Mouse (Mus musculus): Measurements from ENCODE around the gene Ibsp. TPM values are rescaled to one million over a fixed set of nuclear protein-coding genes. Genes with fewer than 3 reads are reported as not detected.

The Ibsp gene
- 1.3 and 8.5 TPM in 2 replicates for total RNA-seq (2015; ENCODE audit: low replicate concordance)
- total RNA-seq (2017; ENCODE audit: low replicate concordance), result 3.0 and 3.5 TPM in 2 replicates

- no peak for ATAC-seq (replicated peaks; ENCODE audit: low FRiP score, poor library complexity, severe bottlenecking)
Measured at GRCm38 (mm10) chr5:104298994-104299393, at the start of gene Ibsp. Gene Ibsp, plus strand, starts transcription at chr5:104299171.

DNA sequence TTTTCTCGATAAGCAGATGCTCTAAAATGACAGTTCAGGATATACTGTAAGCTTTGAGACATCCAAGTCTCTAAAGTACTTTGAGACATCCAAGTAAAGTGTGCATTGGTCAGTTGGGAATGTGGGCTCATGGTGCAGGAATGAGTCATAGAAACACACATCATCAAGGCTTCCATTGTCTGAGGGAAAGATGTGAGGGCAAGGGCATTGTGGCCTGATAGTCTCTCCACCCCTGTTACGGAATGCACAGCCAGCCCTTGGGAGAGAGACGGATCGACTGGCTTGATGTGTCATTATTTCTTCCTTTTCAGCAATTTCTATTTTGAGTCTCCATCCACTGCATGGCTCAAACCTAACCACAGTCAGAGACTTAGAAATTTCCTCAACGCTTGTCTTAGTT is 47.2 kb upstream of the Ibsp start:
- ATAC-seq (replicated peaks; ENCODE audit: low FRiP score, poor library complexity, severe bottlenecking), result no peak

GRCm38 (mm10) chr5:104256585-104256984 is 42.4 kb upstream of the Ibsp start:
- ATAC-seq (replicated peaks; ENCODE audit: low FRiP score, poor library complexity, severe bottlenecking), result no peak

DNA sequence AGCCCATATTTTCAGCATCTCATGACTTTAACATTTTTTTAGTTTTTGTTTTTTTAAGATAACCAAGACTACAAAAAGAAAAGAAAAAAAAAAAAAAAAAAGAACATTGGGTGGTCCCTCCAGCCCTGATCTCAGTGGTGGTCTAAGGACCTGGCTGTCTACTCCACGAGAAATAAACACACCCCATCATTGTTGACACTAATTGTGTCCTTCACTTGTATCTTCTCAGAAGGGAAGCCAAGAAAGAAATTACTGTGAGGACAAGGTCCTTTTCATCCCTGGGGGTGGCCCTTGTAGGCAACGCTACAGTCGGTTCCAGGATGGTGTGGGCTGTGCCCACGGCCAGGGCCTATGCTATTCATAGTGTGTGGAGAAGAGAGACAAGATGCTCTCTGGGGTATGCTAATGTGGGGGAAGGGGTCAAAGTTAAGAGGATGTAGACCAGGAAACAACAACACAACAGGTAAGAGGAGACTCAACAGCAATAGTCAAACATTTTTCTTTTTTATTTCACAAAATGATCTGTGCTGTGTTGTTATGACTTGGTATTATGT is 37.0 kb upstream of the Ibsp start:
- no peak for ATAC-seq (replicated peaks; ENCODE audit: low FRiP score, poor library complexity, severe bottlenecking)

DNA sequence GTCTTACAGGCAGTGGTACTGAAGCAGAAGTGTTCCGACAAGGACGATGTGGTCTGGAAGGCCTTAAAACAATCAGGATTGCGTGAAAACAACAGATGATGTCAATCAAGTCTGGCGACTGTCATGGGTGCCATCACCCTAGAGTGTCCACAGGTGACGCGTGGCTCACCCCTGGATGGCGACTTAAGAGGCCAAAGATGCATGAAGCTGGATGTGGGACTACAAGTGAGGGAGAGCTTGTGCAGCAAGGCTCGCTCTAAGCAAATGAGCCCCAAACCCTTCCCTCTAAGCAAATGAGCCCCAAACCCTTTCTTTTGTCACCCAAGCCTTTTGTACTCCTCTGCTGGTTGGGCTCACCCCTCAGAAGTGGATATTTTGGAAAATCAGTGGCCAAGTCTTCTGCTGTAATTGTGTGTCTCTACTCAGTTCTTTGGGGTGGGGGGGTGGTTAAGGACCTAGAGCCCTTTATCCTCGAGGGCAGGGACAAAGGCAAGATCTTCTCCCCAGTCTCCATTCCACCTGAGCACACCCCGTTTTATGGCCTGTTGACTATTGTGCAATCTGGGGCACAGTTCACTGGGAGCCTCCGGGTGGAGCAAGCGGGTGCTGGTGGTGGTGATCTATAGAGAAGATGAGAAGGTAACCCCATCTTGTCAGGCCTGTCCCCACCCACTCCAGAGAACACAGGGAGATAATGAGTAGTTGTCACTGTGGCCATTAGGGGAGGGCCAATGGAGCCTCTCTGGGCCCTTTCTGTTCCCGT is 35.8 kb upstream of the Ibsp start:
- ATAC-seq (replicated peaks; ENCODE audit: low FRiP score, poor library complexity, severe bottlenecking), result no peak

DNA sequence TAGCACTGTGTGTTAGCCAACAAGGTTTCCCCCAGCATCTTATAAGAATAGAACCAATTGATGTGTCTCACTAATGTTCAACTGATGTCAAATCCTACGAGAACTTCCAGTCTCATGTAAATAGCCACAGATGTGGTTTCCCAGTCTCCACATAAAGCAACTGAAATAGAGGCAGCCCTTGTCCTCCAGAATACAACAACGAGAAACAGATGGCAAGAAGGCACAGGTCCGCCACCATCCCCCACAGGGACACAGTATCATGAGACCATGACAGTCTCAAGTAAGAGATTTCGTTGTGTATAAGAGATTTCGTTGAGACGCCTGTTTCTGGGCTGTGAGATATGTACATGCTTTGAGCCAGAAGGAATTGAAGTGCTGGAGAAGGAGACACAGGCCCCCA is 4.8 kb upstream of the Ibsp start:
- ATAC-seq (replicated peaks; ENCODE audit: low FRiP score, poor library complexity, severe bottlenecking), result no peak

GRCm38 (mm10) chr5:104314073-104314472 is 15.1 kb downstream of the Ibsp start:
- ATAC-seq (replicated peaks; ENCODE audit: low FRiP score, poor library complexity, severe bottlenecking), result no peak

DNA sequence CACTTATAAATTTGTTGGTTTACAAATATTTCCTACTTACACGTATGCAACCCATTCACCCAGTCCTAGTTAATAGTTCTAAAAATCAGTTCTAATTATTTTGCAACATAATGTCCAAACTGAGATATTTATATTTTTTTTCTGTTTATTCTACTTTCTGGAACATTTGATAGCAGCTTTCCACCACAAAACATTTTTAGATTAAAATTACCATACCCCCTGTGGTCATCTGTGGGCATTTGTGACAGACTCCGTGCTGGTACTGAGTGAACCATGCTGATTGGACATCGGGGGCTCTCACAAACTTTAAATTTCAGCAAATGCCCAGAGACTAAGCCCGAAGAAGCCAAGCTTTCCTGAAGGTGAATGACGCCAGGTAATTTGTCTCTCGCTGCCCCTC is 26.1 kb downstream of the Ibsp start, which contains the start of gene Mepe:
Mepe (plus strand) TSS at position 301 of the 400 bp plus-strand sequence.
- ATAC-seq (replicated peaks; ENCODE audit: low FRiP score, poor library complexity, severe bottlenecking), result no peak

GRCm38 (mm10) chr5:104326884-104327283 is 27.9 kb downstream of the Ibsp start:
- ATAC-seq (replicated peaks; ENCODE audit: low FRiP score, poor library complexity, severe bottlenecking), result no peak

DNA sequence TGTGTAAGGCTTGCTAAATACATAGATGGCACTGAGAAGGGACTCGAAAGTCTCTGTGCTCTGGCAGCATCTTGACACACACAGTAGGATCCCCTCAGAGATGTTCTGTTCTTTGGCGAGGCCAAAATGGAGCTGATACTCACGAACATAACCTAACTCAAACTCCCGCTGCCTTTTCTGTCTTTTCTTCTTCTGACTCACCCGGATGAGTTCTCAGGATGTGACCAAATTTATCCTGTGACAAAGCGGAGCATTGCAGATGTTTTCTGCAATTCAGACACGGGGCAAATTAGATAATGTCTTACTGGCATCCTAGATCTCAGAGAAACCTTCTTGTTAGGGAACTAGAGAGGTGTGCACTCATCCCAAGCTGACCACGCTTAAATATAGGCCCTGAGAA is 28.4 kb downstream of the Ibsp start:
- ATAC-seq (replicated peaks; ENCODE audit: low FRiP score, poor library complexity, severe bottlenecking), result no peak

DNA sequence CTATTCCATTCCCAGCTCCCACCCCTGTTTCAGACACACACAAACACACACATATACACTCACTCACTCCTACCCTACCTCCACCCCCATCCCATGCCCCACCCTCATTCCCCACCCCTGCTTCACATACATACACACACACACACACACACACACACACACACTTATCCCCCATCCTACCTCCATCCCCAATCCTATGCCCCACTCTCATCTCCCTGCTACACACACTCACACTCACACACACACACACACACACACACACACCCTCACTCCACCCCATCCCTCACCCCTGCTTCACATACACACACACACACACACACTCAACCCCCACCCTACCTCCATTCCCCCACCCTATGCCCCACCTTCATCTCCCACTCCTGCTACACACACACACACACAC is 28.9 kb downstream of the Ibsp start:
- no peak for ATAC-seq (replicated peaks; ENCODE audit: low FRiP score, poor library complexity, severe bottlenecking)

GRCm38 (mm10) chr5:104328317-104328850 is 29.4 kb downstream of the Ibsp start:
- no peak for ATAC-seq (replicated peaks; ENCODE audit: low FRiP score, poor library complexity, severe bottlenecking)

DNA sequence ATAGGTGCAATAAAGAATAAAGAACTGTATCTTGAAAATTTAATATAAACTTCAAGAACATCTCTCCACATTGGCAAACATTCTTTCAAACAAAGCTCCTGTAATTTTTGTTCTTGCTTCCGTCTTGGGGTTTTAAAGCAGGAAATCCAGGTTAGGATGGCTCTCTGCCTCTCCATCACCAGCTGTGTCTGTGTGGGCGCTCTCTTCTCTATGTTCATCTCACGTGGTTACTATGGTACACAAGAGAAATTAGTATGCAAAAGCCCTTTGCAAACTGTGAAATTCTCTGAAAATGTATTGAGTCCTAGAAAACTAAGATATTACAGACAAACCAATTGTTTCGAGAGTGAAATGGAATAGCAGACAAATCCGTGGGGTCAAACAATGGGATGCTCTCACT is 30.4 kb downstream of the Ibsp start:
- ATAC-seq (replicated peaks; ENCODE audit: low FRiP score, poor library complexity, severe bottlenecking), result no peak

DNA sequence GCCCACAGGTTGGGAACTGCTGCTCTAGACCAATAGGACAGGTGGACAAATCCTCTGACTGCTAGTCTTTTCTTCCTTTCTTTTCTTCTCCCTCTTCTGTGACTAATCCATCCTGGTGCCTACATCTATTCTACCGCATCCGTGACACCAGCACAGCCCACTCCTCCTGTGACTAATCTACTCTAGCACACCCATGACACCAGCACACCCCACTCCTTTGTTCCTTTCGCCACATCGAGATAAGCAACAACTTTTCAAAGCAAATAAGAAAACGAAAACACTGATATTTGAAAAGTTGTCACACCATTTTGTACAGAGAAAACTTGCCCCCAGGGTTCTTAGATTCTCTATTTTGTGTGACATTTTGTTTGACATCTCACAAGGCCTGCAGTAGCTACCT is 31.1 kb downstream of the Ibsp start:
- ATAC-seq (replicated peaks; ENCODE audit: low FRiP score, poor library complexity, severe bottlenecking), result no peak

- no peak for ATAC-seq (replicated peaks; ENCODE audit: low FRiP score, poor library complexity, severe bottlenecking)
Measured at GRCm38 (mm10) chr5:104332296-104332695, 33.3 kb downstream of the Ibsp start.

- no peak for ATAC-seq (replicated peaks; ENCODE audit: low FRiP score, poor library complexity, severe bottlenecking)
Measured at GRCm38 (mm10) chr5:104333231-104333640, 34.3 kb downstream of the Ibsp start.

- ATAC-seq (replicated peaks; ENCODE audit: low FRiP score, poor library complexity, severe bottlenecking), result no peak
Measured at GRCm38 (mm10) chr5:104333643-104334042, 34.7 kb downstream of the Ibsp start.

- no peak for ATAC-seq (replicated peaks; ENCODE audit: low FRiP score, poor library complexity, severe bottlenecking)
Measured at GRCm38 (mm10) chr5:104334516-104334915, 35.5 kb downstream of the Ibsp start.

GRCm38 (mm10) chr5:104335962-104336361 is 37.0 kb downstream of the Ibsp start:
- ATAC-seq (replicated peaks; ENCODE audit: low FRiP score, poor library complexity, severe bottlenecking), result no peak

DNA sequence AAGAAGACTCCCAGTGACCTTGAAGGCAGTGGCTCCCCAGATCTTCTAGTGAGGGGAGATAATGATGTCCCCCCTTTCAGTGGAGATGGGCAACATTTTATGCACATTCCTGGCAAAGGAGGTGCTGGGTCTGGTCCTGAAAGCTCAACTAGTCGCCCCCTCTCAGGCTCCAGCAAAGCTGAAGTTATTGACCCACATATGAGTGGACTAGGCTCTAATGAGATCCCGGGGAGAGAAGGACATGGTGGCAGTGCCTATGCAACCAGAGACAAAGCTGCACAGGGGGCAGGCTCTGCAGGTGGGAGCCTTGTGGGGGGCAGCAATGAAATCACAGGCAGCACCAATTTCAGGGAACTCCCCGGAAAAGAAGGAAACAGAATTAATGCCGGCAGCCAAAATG is 38.5 kb downstream of the Ibsp start:
- ATAC-seq (replicated peaks; ENCODE audit: low FRiP score, poor library complexity, severe bottlenecking), result no peak

- ATAC-seq (replicated peaks; ENCODE audit: low FRiP score, poor library complexity, severe bottlenecking), result no peak
Measured at GRCm38 (mm10) chr5:104339009-104339408, 40.0 kb downstream of the Ibsp start.
